Mouse (Mus musculus) limb, embryonic 11.5 days (tissue): Measurements from ENCODE around the gene Raph1. TPM values are rescaled to one million over a fixed set of nuclear protein-coding genes. Genes with fewer than 3 reads are reported as not detected.

Source experiments
- ATAC-seq: fragments of 200-750 bp; cut with Nextera tagmentation; 2 replicates; pipeline ENCODE4 v1.8.0; 2017; ENCODE audit warnings: low read depth; ENCODE audit not compliant: insufficient number of reproducible peaks, low FRiP score, low TSS enrichment
- DNase-seq: peaks from one replicate; pipeline ENCODE4 v3.0.0-alpha.2; 2015; ENCODE audit warnings: low spot score
- H3K27ac ChIP-seq: fragments of 300-500 bp; sonication (generic); replicated peaks from 2 replicates; pipeline ENCODE4 v1.5.1; 2014; ENCODE audit warnings: low read depth, mild to moderate bottlenecking, low read length
- H3K27me3 ChIP-seq: fragments of 300-500 bp; sonication (generic); 2 replicates; pipeline ENCODE4 v1.6.1; 2014; ENCODE audit warnings: mild to moderate bottlenecking, low read length, mixed read lengths; ENCODE audit not compliant: control insufficient read depth, insufficient read depth
- H3K36me3 ChIP-seq: fragments of 300-500 bp; sonication (generic); 2 replicates; pipeline ENCODE4 v1.6.1; 2014; ENCODE audit warnings: mild to moderate bottlenecking, low read length, moderate library complexity, mixed read lengths; ENCODE audit not compliant: control insufficient read depth, insufficient read depth
- H3K4me1 ChIP-seq: fragments of 300-500 bp; sonication (generic); 2 replicates; pipeline ENCODE4 v1.6.1; 2014; ENCODE audit warnings: low read length, mixed read lengths; ENCODE audit not compliant: control insufficient read depth, insufficient read depth
- H3K4me2 ChIP-seq: fragments of 300-500 bp; sonication (generic); 2 replicates; pipeline ENCODE4 v1.6.1; 2014; ENCODE audit warnings: low read depth, mild to moderate bottlenecking, moderate library complexity; ENCODE audit not compliant: severe bottlenecking
- H3K4me3 ChIP-seq: fragments of 300-500 bp; sonication (generic); 2 replicates; pipeline ENCODE4 v1.5.1; 2014; ENCODE audit warnings: low read depth, low read length
- H3K9ac ChIP-seq: fragments of 300-500 bp; sonication (generic); 2 replicates; pipeline ENCODE4 v1.6.1; 2014; ENCODE audit warnings: mild to moderate bottlenecking, low read length
- H3K9me3 ChIP-seq: fragments of 300-500 bp; sonication (generic); 2 replicates; pipeline ENCODE4 v1.6.1; 2016; ENCODE audit warnings: low read length; ENCODE audit not compliant: control insufficient read depth
- WGBS: fragments of 180-500 bp; shearing (Covaris S2); extraction: QIAGEN DNeasy Blood & Tissue Kit; methylation state at CpG from one replicate; pipeline ENCODE4 v1.1.7; 2014; 5-methylcytosine and 5-hydroxymethylcytosine counted together
- polyA plus RNA-seq: library from polyadenylated mRNA; unstranded; fragments of >200 nt; fragmentation: Nextera tagmentation; extraction: Ambion mirVana; gene quantifications from 2 replicates; pipeline ENCODE4 v1.2.1, GENCODE M21; 2014

Gene Raph1
- polyA plus RNA-seq, 1 experiment from 2014 or later, result 19.0 TPM

DNA sequence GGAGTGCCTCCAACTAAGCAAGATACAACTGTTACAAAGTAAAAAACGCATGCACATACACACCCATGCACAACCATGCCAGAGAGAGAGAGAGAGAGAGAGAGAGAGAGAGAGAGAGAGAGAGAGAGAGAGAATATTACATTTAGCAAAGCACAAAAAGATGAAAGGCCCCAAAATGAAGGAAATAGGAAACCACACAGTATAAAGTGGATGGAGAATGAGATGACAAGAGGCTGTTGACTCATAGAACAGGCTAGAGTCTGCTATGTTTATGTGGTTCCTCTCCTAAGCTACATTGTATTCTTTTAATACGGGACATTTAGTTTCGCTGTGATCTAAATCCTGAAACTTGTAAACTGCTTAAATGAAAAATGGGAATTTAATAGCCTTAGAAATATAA, 27.6 kb downstream of the Raph1 start:
- Histone ChIP-seq H3K27me3 (no peaks in the 10 kb centered on the region), H3K27ac (no peak overlapping the region), H3K9me3 (no peaks in the 10 kb centered on the region), H3K9ac (no peak overlapping the region), H3K4me1 (no peaks in the 10 kb centered on the region), H3K4me2 (no peak overlapping the region), H3K4me3 (no peak overlapping the region), H3K36me3 (no peaks in the 10 kb centered on the region)
- 93% methylated on average over 3 of the region's 3 CpGs for WGBS
- no peak for ATAC-seq
- no peak for DNase-seq

DNA sequence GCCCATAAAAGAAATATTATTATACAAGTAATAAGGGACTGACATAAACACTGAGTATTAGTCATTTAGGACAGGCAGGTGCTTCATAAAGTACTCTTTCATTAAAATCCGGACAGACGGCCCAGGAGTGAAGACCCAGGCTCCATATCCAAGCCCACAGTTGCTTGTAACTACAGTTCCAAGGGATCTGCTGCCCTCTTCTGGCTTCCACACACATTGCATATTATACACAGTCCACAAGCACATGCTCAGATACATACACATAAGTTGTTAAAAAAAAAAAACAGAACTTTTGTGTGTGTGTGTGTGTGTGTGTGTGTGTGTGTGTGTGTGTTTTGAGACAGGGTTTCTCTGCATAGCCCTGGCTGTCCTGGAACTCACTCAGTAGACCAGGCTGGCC, 32.0 kb downstream of the Raph1 start:
- H3K4me2 ChIP-seq, result no peak overlapping the region
- WGBS, result 82% methylated on average over 2 of the region's 2 CpGs
- no peak overlapping the region for H3K4me3 ChIP-seq
- H3K9me3 ChIP-seq, result no peaks in the 10 kb centered on the region
- no peaks in the 10 kb centered on the region; the same call in 1 of the 2 replicates for H3K36me3 ChIP-seq
- DNase-seq, result no peak
- H3K9ac ChIP-seq, result no peak overlapping the region
- H3K27ac ChIP-seq, result no peak overlapping the region
- H3K4me1 ChIP-seq, result no peaks in the 10 kb centered on the region
- no peak for ATAC-seq
- no peaks in the 10 kb centered on the region for H3K27me3 ChIP-seq

DNA sequence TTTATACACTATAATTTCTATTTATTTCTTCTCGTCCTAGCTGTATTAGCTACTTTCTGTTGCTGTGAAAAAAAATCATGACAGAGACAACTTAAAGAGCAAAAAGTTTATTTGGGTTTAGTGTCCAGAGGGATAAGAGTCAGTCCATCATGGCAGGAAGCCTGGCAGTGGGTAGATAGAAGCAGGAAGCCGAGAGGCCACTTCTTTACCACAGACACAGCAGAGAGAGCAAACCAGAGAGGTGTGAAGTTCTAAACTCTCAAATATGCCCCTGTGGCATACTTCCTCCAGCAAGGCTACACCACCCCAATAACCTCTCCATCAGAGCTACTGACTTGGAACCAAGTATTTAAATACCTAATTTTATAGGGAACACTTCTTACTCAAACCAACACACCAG, 36.3 kb downstream of the Raph1 start:
- peaks cover 4% of the 10 kb centered on the region; the same call in 1 of the 2 replicates for H3K36me3 ChIP-seq
- ATAC-seq, result no peak
- H3K27ac ChIP-seq, result no peak overlapping the region
- H3K27me3 ChIP-seq, result no peaks in the 10 kb centered on the region
- H3K9ac ChIP-seq, result no peak overlapping the region
- H3K4me3 ChIP-seq, result no peak overlapping the region
- 93% methylated on average over 2 of the region's 2 CpGs for WGBS
- no peaks in the 10 kb centered on the region for H3K9me3 ChIP-seq
- DNase-seq, result no peak
- no peaks in the 10 kb centered on the region for H3K4me1 ChIP-seq
- no peak overlapping the region for H3K4me2 ChIP-seq

DNA sequence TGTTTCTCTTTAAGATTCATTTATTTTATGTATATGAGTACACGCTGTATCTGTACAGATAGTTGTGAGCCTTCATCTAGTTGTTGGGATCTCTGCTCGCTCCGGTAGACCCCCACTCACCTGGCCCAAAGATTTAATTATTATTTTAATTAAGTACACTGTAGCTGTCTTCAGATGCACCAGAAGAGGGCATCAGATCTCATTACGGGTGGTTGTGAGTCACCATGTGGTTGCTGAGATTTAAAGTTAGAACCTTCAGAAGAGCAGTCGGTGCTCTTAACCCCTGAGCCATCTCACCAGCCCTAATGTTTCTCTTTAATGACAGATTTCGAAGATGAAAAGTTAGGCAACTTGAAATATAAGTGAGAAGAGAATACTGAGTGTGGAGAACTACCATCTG, 36.8 kb downstream of the Raph1 start:
- H3K27ac ChIP-seq, result no peak overlapping the region
- no peak overlapping the region for H3K9ac ChIP-seq
- H3K27me3 ChIP-seq, result no peaks in the 10 kb centered on the region
- 90% methylated on average over 6 of the region's 6 CpGs for WGBS
- no peaks in the 10 kb centered on the region for H3K9me3 ChIP-seq
- DNase-seq, result no peak
- ATAC-seq, result no peak
- peaks cover 5% of the 10 kb centered on the region; the same call in 1 of the 2 replicates for H3K36me3 ChIP-seq
- no peak overlapping the region for H3K4me2 ChIP-seq
- no peak overlapping the region for H3K4me3 ChIP-seq
- H3K4me1 ChIP-seq, result no peaks in the 10 kb centered on the region

DNA sequence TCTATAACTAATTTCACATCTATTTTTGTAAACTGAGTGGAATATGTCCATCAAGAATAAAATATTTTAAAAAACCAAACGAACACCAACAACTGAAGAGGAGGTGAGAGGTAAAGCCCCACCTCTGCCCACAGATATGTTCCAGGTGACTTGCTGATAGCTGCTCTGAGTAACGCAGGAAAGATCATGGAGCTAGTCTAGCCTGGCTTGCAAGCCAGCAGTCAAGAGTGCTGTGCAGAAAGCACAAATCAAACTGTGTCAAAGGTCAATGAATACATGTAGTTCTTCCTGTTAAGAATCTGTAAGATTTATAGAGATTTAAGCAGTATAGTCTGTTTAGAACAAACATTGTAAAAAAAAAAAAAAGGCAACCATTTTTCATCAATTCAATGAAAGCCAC, 56.3 kb downstream of the Raph1 start:
- no peak for ATAC-seq
- H3K9ac ChIP-seq, result no peak overlapping the region

DNA sequence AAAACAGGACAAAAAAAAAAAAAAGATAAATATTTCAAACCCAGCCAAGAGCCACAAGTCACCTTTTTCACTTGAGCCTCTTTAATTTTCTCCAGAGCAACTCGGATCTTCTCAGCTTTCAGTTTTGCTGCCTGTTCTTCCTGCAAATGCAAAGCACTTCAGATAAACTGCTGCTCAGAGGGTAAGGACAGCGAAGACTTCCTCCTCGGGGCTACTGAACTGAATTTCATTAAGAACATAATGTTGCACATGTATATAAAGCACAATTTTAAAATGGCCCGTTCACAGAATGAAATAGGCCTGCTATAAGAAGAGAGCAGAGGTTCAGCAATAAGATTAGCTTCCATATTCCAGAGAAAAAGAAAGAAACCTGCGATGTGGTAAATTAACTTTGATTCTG, 63.4 kb downstream of the Raph1 start:
- no peak overlapping the region for H3K4me3 ChIP-seq
- no peaks in the 10 kb centered on the region for H3K9me3 ChIP-seq
- no peak for DNase-seq
- no peak overlapping the region for H3K27ac ChIP-seq
- 89% methylated on average over 5 of the region's 5 CpGs for WGBS
- no peak for ATAC-seq
- H3K4me1 ChIP-seq, result no peaks in the 10 kb centered on the region
- H3K4me2 ChIP-seq, result no peak overlapping the region
- H3K27me3 ChIP-seq, result no peaks in the 10 kb centered on the region
- H3K36me3 ChIP-seq, result no peaks in the 10 kb centered on the region
- no peak overlapping the region for H3K9ac ChIP-seq

More for the DNA sequence above, 56.3 kb downstream of the Raph1 start:
- Histone ChIP-seq H3K4me2 (no peak overlapping the region), H3K27ac (no peak overlapping the region), H3K27me3 (no peaks in the 10 kb centered on the region), H3K4me1 (no peaks in the 10 kb centered on the region), H3K36me3 (no peaks in the 10 kb centered on the region), H3K4me3 (no peak overlapping the region), H3K9me3 (no peaks in the 10 kb centered on the region)
- 68% methylated on average over 2 of the region's 2 CpGs for WGBS
- DNase-seq, result no peak

DNA sequence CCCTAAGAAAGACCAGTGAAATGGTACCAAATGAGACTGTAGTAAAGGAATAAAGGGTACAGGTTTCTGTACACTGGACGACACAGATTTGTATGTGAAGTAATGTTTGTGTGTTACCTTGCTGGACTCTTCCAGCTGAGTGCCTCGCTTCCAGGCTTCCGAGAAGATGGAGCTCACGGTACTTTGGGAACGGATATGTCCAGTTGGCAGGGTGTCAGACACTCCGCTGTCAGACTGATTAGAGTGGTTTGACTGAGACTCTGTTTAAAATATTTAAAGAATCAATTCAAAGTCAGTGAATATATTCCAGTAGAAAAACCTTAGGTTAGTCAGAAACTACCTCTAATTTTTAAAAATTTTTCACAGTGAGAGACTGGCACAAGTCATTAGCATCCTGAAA, 73.5 kb downstream of the Raph1 start:
- H3K4me2 ChIP-seq, result no peak overlapping the region
- no peak overlapping the region for H3K27ac ChIP-seq
- no peaks in the 10 kb centered on the region for H3K9me3 ChIP-seq
- no peaks in the 10 kb centered on the region for H3K4me1 ChIP-seq
- H3K9ac ChIP-seq, result no peak overlapping the region
- peaks cover 4% of the 10 kb centered on the region; the same call in 1 of the 2 replicates for H3K36me3 ChIP-seq
- H3K27me3 ChIP-seq, result no peaks in the 10 kb centered on the region
- no peak for ATAC-seq
- no peak overlapping the region for H3K4me3 ChIP-seq
- 93% methylated on average over 6 of the region's 6 CpGs for WGBS
- no peak for DNase-seq

DNA sequence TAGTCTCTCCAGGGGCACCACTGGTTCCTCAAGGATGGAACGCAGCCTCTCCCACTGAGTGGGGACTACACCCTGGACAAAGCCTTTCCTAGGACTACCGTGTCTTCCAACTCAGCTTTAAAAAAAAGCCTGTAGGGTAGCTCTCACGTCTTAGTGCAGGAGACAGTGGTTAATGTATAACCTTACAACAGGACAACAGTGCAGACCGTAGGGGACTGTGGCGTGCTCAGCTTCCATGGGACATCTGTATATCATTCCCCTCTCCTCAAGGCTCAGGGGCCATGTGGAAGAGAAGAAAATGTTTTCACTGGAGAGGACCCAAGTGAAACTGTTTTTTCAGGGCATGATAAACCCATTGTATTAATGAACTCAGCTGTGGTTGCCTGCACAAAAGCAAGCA, 74.5 kb downstream of the Raph1 start:
- DNase-seq (no peak), ATAC-seq (no peak)
- 84% methylated on average over 5 of the region's 5 CpGs for WGBS
- no peaks in the 10 kb centered on the region for H3K9me3 ChIP-seq
- no peak overlapping the region for H3K4me2 ChIP-seq
- peaks cover 4% of the 10 kb centered on the region; the same call in 1 of the 2 replicates for H3K36me3 ChIP-seq
- no peak overlapping the region for H3K9ac ChIP-seq
- H3K27ac ChIP-seq, result no peak overlapping the region
- H3K4me1 ChIP-seq, result no peaks in the 10 kb centered on the region
- no peaks in the 10 kb centered on the region for H3K27me3 ChIP-seq
- no peak overlapping the region for H3K4me3 ChIP-seq

DNA sequence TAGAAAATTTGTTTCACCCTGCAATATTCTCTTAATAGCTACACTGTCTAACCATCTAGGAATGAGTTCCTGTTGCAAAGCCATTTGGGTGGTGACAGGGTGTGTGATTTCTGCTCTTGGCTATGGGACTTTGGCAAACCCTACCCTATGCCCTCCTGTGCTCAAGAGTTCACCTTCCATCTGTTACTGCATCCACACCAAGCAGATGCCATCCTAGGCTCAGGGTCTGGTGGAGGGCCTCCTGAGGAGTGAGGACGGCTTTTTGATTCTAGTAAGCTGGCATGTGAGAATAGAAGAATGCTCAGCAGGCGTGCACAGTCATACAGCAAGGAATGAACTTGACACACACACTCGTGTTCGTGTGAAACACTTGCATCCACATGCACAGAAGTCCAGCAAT, 76.4 kb downstream of the Raph1 start:
- no peak for DNase-seq
- no peak for ATAC-seq
- Histone ChIP-seq H3K36me3 (peaks cover 4% of the 10 kb centered on the region; the same call in 1 of the 2 replicates), H3K9me3 (no peaks in the 10 kb centered on the region), H3K27me3 (no peaks in the 10 kb centered on the region), H3K4me3 (no peak overlapping the region), H3K27ac (no peak overlapping the region), H3K4me2 (no peak overlapping the region), H3K4me1 (no peaks in the 10 kb centered on the region), H3K9ac (no peak overlapping the region)
- 83% methylated on average over 4 of the region's 4 CpGs for WGBS
